Mouse (Mus musculus) left cerebral cortex, postnatal 14 days (tissue): ENCODE measurements at regions not wholly inside any gene's neighbourhood (a gene's known extent, or its start where the extent isn't known, plus 50 kb on each side); places are given as distances from the start of the nearest gene placed in this dataset.
A peak's percentile ranks its signal among the peaks of the same experiment; 100 is the strongest.

Experiments used
- DNase-seq, 2 experiments: peaks; one replicate each; pipeline ENCODE4 v3.0.0; 2021 to 2022; ENCODE audit warnings: low spot score in 2 of 2, mixed read lengths in 1 of 2
- intact Hi-C: fragments of 180-260 bp; cut with DNase I; formaldehyde crosslinking; loops from one replicate; pipeline ENCODE4 v1.15.1; 2025
- microRNA-seq, 2 experiments: library from miRNA; unstranded; fragments of <30 nt; microRNA quantifications; one replicate each; pipeline ENCODE4 v1.2.0; 2022

GRCm38 (mm10) chr9:41228425-41229224 is 67.1 kb upstream of the Ubash3b start:
- intact Hi-C loops, result loop anchor here (2.0 to 5.0 kb wide), 5 partner anchors 149 to 744 kb away; no protein-coding TSS in a partner anchor
- peak; percentile 93 for DNase-seq

GRCm38 (mm10) chr9:41223406-41223805 is 61.9 kb upstream of the Ubash3b start:
- intact Hi-C loops, result no loop called here
- no peak for DNase-seq

- intact Hi-C loops, result no loop called here
- DNase-seq, result no peak
These were observed 61.0 kb upstream of the Ubash3b start for GRCm38 (mm10) chr9:41222346-41223015.

- no peak for DNase-seq
- intact Hi-C loops, result no loop called here
These were observed 59.8 kb upstream of the Ubash3b start for GRCm38 (mm10) chr9:41221110-41221790.

- intact Hi-C loops, result no loop called here
- no peak for DNase-seq
These were observed 58.7 kb upstream of the Ubash3b start for GRCm38 (mm10) chr9:41220105-41220669.

DNA sequence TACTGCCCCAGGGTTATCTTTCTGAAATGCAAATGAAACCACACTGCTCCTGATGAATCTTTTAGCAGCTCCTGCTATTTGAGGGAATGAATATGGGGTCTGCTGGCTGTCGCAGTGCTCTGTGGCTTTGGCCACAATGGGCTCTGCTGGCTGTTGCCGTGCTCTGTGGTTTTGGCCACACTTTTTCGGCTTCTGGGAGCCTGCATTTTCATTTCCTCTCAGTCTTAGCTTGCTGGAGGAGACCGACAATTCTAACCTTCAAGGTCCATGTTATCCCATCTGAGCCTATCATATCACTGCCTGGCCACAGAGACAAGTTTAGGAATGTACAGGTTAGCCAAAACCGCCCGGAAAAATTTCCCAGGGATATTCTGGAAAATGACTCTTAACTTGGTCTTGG is 57.2 kb upstream of the Ubash3b start:
- DNase-seq, result no peak
- intact Hi-C loops, result no loop called here

- intact Hi-C loops, result no loop called here
These were observed 54.8 kb upstream of the Ubash3b start for GRCm38 (mm10) chr9:41216248-41216647.

GRCm38 (mm10) chr9:41215026-41215425 is 53.5 kb upstream of the Ubash3b start:
- DNase-seq, result no peak
- intact Hi-C loops, result no loop called here

More at GRCm38 (mm10) chr9:41216248-41216647, 54.8 kb upstream of the Ubash3b start:
- DNase-seq, result no peak

DNA sequence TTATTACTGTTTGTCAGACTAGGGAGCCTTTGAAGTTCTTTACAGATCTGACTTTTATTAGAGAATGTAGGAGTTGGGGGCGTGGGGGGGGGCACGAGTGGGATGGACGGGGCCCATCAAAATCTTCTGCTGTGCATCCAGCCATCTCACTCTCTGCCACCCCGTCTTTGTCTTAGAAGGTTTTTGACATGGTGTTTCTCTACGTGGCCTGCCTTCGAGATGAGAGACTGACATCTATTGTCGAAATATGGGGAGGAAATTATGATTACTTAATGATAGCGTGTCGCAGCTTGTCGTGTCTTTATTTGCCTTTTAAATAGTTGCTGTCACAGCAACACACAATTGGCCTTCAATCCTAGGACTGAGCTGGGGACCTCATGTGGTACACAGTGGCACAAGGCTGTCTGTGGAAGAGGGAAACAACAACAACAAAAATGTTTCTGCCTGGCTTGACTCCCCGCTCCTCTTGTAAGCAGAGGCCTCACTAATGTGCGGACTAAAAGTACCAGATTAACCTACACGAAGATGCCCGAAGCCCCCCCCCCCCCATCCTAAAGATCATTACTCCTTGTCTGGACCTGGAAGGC is 51.5 kb upstream of the Ubash3b start:
- intact Hi-C loops, result no loop called here
- DNase-seq, result no peak

- peak in 1 of 2 experiments; percentile 41 for DNase-seq
- intact Hi-C loops, result no loop called here
These were observed 50.9 kb upstream of the Ubash3b start for GRCm38 (mm10) chr9:41212303-41212901.

GRCm38 (mm10) chr9:41211865-41212302 is 50.4 kb upstream of the Ubash3b start:
- intact Hi-C loops, result no loop called here
- DNase-seq, result no peak

Small RNA genes in the stretch of these regions (microRNA-seq; reads per million reads assigned to microRNA genes)
- gene Mir100 (3,715 to 8,003 reads per million in 2 experiments), gene Mir125b-1 (1,704 to 1,719 reads per million in 2 experiments), gene Mirlet7a-2 (168 to 186 reads per million in 2 experiments)
